Mouse (Mus musculus) ES-E14 (cell line): ENCODE measurements at regions not wholly inside any gene's neighbourhood (a gene's known extent, or its start where the extent isn't known, plus 50 kb on each side); places are given as distances from the start of the nearest gene placed in this dataset.

Source experiments
- DNase-seq: peaks from one replicate; pipeline ENCODE4 v3.0.0-alpha.2; 2013; ENCODE audit warnings: low read depth, low spot score
- H3K27ac ChIP-seq: 2 replicates; pipeline ENCODE4 v1.5.1; 2012; ENCODE audit warnings: low read depth, mild to moderate bottlenecking, low read length, moderate library complexity, mixed read lengths; ENCODE audit not compliant: poor library complexity, insufficient read depth, severe bottlenecking
- H3K36me3 ChIP-seq: 2 replicates; pipeline ENCODE4 v1.6.1; 2012; ENCODE audit warnings: mild to moderate bottlenecking, low read length, moderate library complexity, mixed read lengths; ENCODE audit not compliant: control insufficient read depth, poor library complexity, insufficient read depth, severe bottlenecking
- H3K4me1 ChIP-seq, 2 experiments: fragments of 150-350 bp in 1 of 2; sonication (generic) in 1 of 2; 2 replicates each; pipeline ENCODE4 v1.6.1; 2012; ENCODE audit warnings: low read length in 2 of 2, mild to moderate bottlenecking in 1 of 2, mixed read lengths in 1 of 2; ENCODE audit not compliant: control insufficient read depth in 2 of 2, insufficient read depth in 2 of 2, poor library complexity in 1 of 2
- H3K4me3 ChIP-seq, 2 experiments: fragments of 150-350 bp in 1 of 2; sonication (generic) in 1 of 2; 2 replicates each; pipeline ENCODE4 v1.5.1; 2012; ENCODE audit warnings: low read length in 2 of 2, low read depth in 1 of 2, mild to moderate bottlenecking in 1 of 2, mixed read lengths in 1 of 2; ENCODE audit not compliant: insufficient read depth in 1 of 2, poor library complexity in 1 of 2, severe bottlenecking in 1 of 2
- H3K9ac ChIP-seq: 2 replicates; pipeline ENCODE4 v1.6.1; 2012; ENCODE audit warnings: low read depth, mild to moderate bottlenecking, low read length, mixed read lengths; ENCODE audit not compliant: poor library complexity, insufficient read depth, severe bottlenecking
- H3K9me3 ChIP-seq: fragments of 150-350 bp; sonication (generic); 2 replicates; pipeline ENCODE4 v1.6.1; 2012; ENCODE audit warnings: low read depth, mild to moderate bottlenecking, low read length; ENCODE audit not compliant: control insufficient read depth, insufficient read depth
- CHD2 ChIP-seq: IDR thresholded peaks from 2 replicates; pipeline ENCODE4 v1.6.1; 2014; ENCODE audit warnings: mild to moderate bottlenecking, low read depth, low read length, inconsistent platforms
- HCFC1 ChIP-seq: IDR thresholded peaks from 2 replicates; pipeline ENCODE4 v1.6.1; 2012; ENCODE audit warnings: low read length, inconsistent platforms, borderline replicate concordance; ENCODE audit not compliant: insufficient read depth
- MAFK ChIP-seq: IDR thresholded peaks from 2 replicates; pipeline ENCODE4 v1.6.1; 2014; ENCODE audit warnings: mild to moderate bottlenecking, low read depth, low read length, inconsistent platforms; ENCODE audit not compliant: insufficient read depth
- ZC3H11A ChIP-seq: IDR thresholded peaks from 2 replicates; pipeline ENCODE4 v1.6.1; 2012; ENCODE audit warnings: low read depth, mild to moderate bottlenecking, inconsistent platforms, low read length, borderline replicate concordance
- ZNF384 ChIP-seq: IDR thresholded peaks from 2 replicates; pipeline ENCODE4 v1.6.1; 2012; ENCODE audit warnings: low read depth, low read length, inconsistent platforms
- in situ Hi-C, 2 experiments: fragments of 600-800 bp; cut with MboI; formaldehyde crosslinking; loops; one replicate each; pipeline ENCODE4 v1.15.1; 2025; ENCODE audit warnings: low sequenced_read_pairs in 2 of 2, inconsistent platforms in 1 of 2; ENCODE audit not compliant: unreplicated experiment in 2 of 2

DNA sequence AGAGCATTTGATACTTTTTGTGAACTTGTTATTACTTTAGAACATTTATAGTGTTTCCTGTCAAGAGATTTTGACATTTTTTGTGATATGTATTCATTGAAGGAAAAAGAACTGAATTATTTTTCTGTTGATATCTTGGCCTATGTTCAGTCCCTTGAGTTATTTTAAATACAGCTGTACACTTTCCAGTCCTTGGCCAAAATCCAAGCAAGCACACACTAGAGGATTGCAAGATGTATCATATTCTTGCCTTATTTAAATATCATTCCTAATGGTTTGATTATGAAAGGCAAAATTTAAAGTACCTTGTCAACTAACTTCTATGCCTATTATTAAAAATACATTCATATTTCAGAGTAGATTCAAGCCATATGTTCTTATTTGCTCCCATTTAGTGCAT is 397.9 kb upstream of the Fign start:
- in situ Hi-C loops = no loop called here
- Histone ChIP-seq H3K9ac (no peak overlapping the region), H3K4me1 (no peaks in the 10 kb centered on the region), H3K9me3 (no peaks in the 10 kb centered on the region), H3K4me3 (no peak overlapping the region), H3K27ac (no peak overlapping the region), H3K36me3 (no peaks in the 10 kb centered on the region)
- DNase-seq = no peak
- TF ChIP-seq ZNF384 = no peak
- no peak for TF ChIP-seq CHD2
- TF ChIP-seq HCFC1 = no peak
- TF ChIP-seq MAFK = no peak
- no peak for TF ChIP-seq ZC3H11A

DNA sequence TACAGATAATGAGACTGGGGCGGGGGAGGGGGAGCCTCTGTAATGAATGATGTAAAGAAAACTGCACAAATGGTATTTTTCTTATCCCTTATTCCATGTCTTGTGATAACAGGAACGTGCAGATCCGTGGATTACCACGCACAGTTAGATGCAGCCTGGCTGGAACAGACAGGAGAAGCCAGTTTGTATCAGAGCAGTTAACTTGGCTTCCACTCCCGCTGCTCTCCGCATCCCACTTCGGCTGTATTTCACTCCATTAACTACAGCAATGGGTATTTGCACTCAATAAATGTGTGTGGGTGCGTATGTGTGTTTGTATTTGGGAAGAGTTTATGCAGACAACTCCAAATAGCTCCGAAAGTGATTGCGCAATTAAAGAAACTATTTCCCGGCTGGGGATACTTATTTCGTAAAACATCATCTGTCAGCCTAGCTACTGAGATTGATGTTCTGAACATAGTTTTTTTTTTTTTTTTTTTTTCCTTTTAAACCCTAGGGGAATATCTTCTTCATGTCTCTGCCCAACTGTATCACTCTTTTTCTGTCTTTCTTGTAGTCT is 368.7 kb upstream of the Fign start:
- no peak overlapping the region for H3K9ac ChIP-seq
- TF ChIP-seq MAFK (no peak), HCFC1 (no peak), ZC3H11A (no peak), CHD2 (no peak), ZNF384 (no peak)
- no peaks in the 10 kb centered on the region for H3K4me1 ChIP-seq
- H3K4me3 ChIP-seq = no peak overlapping the region
- no peak for DNase-seq
- no peaks in the 10 kb centered on the region for H3K9me3 ChIP-seq
- H3K36me3 ChIP-seq = no peaks in the 10 kb centered on the region
- H3K27ac ChIP-seq = no peak overlapping the region
- in situ Hi-C loops = loop anchor here (25.0 kb wide), 1 partner anchor 954 kb away; no protein-coding TSS in a partner anchor

DNA sequence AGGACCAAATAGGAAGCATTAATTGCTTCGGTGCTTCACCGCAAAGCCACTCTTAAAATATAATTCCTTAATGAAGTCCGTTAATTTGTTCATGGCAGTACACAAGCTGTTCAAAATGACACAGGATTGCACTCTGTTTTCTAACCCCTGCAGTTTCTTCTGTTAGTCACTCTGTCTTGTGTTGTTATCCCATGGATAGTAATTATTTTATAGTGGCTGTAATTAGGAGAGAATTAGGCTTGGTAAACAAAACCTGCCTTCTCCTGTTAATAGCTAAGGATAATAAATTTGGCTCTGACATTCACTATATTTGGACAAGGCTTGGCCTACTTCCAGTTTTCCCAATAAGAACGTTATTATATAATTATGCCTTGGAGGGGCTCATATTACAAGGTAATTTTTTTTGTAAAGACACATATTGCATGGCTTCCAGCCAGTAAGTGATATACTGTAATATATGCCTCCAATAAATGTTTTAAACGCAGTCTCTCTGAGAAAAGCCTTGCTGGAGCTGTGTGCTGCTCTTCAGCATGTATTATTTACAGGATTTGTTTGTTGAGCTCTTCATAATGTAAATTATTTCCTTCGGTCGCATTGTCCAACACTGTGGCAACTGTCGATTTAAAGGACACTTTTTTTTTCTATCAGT is 364.8 kb upstream of the Fign start:
- no peaks in the 10 kb centered on the region for H3K4me1 ChIP-seq
- in situ Hi-C loops = loop anchor here (25.0 kb wide), 1 partner anchor 950 kb away; no protein-coding TSS in a partner anchor
- H3K9me3 ChIP-seq = no peaks in the 10 kb centered on the region
- TF ChIP-seq ZNF384 = no peak
- TF ChIP-seq MAFK = no peak
- TF ChIP-seq CHD2 = no peak
- TF ChIP-seq HCFC1 = no peak
- TF ChIP-seq ZC3H11A = no peak
- no peak for DNase-seq
- no peak overlapping the region for H3K4me3 ChIP-seq
- H3K27ac ChIP-seq = no peak overlapping the region
- H3K36me3 ChIP-seq = no peaks in the 10 kb centered on the region
- H3K9ac ChIP-seq = no peak overlapping the region

DNA sequence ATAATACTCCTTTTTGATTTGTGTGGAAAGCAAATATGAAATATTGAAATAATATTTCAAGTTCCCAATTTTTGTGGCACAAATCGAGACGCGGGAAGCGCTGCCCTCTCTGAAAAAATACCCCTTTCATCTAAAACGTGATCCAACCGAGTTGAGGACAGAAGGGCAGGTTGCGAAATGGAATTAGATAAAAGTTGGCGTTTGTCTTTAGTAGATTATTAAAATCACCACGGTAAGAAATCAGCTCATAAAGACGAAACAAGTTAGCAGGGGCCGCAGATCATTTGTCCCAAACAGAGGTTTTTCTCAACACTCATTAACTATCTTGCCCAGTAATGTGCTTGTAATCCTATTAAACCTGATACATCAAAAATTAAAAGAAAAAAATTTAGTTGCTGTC is 364.2 kb upstream of the Fign start:
- no peaks in the 10 kb centered on the region for H3K4me1 ChIP-seq
- H3K9ac ChIP-seq = no peak overlapping the region
- H3K9me3 ChIP-seq = no peaks in the 10 kb centered on the region
- in situ Hi-C loops = loop anchor here (25.0 kb wide), 1 partner anchor 950 kb away; no protein-coding TSS in a partner anchor
- H3K27ac ChIP-seq = no peak overlapping the region
- no peak overlapping the region for H3K4me3 ChIP-seq
- no peaks in the 10 kb centered on the region for H3K36me3 ChIP-seq
- no peak for DNase-seq
- TF ChIP-seq MAFK = no peak
- no peak for TF ChIP-seq CHD2
- TF ChIP-seq ZNF384 = no peak
- TF ChIP-seq ZC3H11A = no peak
- no peak for TF ChIP-seq HCFC1
